Mouse (Mus musculus): ENCODE results near the gene Dennd1a. TPM values are rescaled to one million over a fixed set of nuclear protein-coding genes. Genes with fewer than 3 reads are reported as not detected.

Dennd1a gene
- total RNA-seq (2017), result 22.5 and 34.2 TPM in 2 replicates

- peak; percentile 81 for ATAC-seq (replicated peaks; ENCODE audit: low read depth, poor library complexity, severe bottlenecking)
These were observed at the start of gene Dennd1a for GRCm38 (mm10) chr2:38286733-38287551. Gene Dennd1a, minus strand, starts transcription at chr2:38287390.

- ATAC-seq (replicated peaks; ENCODE audit: low read depth, poor library complexity, severe bottlenecking), result peak; percentile 49; the same call in 1 of the 2 replicates
These were observed 49.4 kb upstream of the Dennd1a start for GRCm38 (mm10) chr2:38336606-38337005.

DNA sequence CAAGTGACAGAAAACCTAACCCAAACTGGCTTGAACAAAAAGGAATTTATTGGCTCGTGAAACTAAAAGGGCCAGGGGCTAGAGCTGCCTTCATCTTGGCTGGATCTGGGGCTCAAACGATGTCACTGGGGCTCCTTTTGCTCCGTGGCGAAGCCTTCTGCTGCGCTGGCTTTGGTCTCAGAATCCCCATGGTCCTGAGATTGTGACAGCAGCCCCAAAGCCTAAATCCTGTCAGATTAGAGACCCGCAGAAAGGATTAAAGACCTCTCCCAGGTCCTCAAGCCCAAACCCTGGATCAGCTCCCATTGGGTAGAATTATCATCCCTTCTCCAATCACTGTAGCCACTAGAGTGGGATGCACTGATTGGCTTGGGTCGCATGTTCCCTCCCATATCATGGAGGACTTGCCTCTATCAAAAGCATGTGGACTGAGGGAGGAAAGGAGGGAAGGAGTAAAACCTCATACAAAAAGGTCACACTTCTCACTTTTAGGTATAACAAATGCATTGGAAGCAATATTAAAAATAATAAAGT lies 46.5 kb upstream of the Dennd1a start:
- no peak for ATAC-seq (replicated peaks; ENCODE audit: low read depth, poor library complexity, severe bottlenecking)

DNA sequence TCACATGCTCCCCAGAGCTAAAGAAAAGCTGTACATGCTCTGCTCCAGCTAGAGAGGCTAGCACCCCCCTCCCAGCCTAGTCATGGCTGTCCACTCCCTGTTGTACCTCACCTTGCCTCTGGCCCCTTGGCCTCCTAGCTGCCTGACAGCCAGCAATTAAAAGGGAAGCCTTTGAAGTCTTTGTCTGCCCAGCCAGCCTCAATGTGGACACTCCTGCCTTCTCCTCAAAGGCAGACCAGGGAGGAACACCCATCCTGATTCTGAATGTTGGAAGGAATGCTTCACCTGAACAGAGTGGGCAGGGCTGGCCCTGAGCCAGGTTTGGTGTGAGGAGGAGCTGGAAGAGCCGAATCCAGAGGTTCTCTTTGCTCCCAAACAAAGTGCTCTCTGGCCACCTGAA lies 39.5 kb upstream of the Dennd1a start:
- no peak for ATAC-seq (replicated peaks; ENCODE audit: low read depth, poor library complexity, severe bottlenecking)

DNA sequence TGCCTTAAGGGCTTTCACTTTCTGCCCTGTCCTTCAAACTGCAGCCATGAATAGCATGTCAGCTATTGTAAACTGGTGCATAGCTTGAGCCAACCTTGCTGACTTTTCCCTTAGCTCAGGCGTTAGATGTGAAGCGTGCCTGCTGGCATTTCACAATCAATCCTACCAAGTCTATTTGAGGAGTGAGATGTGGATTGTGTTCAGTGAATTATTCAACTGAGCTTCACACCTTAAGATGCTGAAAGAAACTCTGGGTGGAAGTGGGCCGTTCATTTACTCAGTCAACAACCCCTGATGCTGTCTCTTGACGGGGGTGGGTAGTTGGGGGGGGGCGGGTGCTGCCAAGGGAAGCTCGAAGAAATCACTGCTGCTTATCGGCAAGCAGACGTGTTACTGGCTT lies 36.2 kb upstream of the Dennd1a start:
- no peak for ATAC-seq (replicated peaks; ENCODE audit: low read depth, poor library complexity, severe bottlenecking)

- ATAC-seq (replicated peaks; ENCODE audit: low read depth, poor library complexity, severe bottlenecking), result no peak
These were observed 33.7 kb upstream of the Dennd1a start for GRCm38 (mm10) chr2:38320911-38321310.

DNA sequence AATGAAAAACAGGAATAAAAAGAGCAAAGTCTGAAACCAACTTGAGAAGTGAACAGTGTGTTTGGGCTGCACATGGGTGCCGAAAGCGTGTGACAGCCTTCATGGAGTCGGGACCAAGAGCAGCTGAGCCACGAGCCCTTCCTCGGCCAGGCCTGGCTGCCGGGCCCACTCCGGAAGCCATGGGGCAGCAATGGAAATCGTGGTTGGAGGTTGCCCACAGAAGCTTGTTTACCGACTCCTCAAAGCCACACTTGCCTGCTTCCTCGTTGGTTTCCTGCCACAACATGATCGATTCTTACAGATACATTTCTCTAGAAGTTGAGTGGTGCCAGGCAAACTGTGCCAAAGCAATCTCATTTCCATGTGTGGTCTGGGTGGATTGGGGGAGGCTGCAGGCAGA lies 31.9 kb upstream of the Dennd1a start:
- ATAC-seq (replicated peaks; ENCODE audit: low read depth, poor library complexity, severe bottlenecking), result peak; percentile 90

DNA sequence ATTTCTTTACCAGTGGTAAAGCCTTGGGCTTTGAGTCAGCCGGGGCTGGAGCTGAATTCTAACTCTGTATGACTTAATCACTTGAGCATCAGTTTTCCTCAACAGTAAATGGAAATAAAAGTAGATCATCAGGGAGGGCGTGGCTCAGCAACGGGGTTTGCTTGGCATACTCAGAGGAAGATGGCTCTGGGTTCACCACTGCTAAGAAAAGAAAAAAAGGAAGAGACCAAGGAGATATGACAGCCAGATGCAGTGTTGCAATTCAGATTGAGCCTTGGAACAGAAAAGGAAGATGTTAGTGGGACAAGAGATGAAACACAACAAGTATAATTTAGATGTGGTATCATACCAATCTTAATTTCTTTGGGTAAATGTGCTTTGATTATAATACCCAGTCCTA lies 26.2 kb upstream of the Dennd1a start:
- ATAC-seq (replicated peaks; ENCODE audit: low read depth, poor library complexity, severe bottlenecking), result peak; percentile 84

DNA sequence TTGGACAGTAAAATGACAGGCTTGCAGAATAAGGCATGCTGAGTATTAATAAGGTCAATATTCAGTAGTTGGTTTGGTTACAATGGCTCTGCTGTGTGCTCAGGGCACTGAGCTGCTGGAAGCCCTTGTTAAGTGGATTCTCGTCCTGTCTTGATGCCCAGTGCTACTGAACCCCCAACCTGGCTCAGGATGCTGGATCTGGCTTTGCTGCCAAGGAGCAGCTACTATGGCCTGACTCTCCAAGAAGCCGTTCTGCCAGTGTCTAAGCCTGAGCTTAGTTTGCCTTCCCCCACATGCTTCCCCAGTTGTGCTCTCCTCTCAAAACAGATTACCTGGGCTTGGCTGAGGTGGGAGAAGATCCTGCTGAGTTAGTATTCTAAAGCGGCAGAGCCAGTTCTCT lies 25.7 kb upstream of the Dennd1a start:
- no peak for ATAC-seq (replicated peaks; ENCODE audit: low read depth, poor library complexity, severe bottlenecking)

DNA sequence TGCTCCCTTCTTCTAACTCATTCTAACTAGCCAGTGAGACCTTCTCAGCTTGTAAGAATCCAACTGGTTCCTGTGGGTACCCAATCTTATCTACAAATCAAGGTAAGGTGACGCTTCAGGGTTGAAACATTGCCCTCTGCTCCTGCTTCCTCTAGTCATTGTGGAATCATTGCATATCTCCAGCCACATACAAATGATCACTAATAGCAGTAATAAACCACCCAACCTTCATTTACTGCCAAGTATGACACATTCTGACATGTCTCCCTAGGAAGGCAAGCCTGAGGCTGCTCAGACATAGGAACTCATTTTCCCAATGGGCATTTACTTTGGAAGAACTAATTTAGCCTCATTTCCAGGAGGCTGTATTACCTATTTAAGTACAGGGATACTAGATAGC lies 18.0 kb upstream of the Dennd1a start:
- no peak for ATAC-seq (replicated peaks; ENCODE audit: low read depth, poor library complexity, severe bottlenecking)

- no peak for ATAC-seq (replicated peaks; ENCODE audit: low read depth, poor library complexity, severe bottlenecking)
These were observed 13.8 kb upstream of the Dennd1a start for GRCm38 (mm10) chr2:38300941-38301340.

DNA sequence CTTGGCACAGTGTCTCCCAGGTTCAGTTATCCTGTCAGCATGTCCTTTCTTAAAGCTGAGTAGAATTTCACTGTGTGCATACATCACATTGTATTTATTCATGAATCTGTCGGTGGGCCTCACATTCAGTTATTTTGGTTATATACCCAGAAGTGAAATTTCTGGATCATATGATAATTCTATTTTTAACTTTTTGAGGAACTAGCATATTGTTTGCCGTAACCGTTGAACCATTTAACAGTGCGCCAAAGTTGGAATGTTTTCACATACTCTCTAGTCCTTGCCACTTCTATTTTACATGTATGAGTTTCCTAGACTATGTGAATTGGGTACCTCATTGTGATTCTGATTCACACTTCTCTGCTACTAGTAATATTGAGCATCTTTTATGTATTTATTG lies 8.7 kb upstream of the Dennd1a start:
- no peak for ATAC-seq (replicated peaks; ENCODE audit: low read depth, poor library complexity, severe bottlenecking)

DNA sequence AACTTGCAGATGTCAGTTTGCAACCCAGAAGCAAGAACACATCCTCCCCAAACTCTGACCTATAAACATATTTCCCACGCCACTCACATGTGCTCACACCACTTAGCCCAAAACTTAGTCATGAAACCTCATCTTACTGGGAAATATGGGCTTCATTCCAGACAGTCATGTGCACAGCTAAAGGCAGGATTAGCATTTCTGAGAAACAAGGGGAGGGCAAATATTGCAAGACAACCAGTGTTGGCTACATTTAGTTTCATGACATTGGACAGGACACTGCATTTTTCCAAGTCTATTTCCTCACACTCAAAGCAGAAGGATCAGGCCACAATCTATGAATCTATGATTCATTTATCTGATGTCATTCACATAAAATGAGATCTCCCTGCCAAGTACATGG lies 4.3 kb upstream of the Dennd1a start:
- ATAC-seq (replicated peaks; ENCODE audit: low read depth, poor library complexity, severe bottlenecking), result no peak

- no peak for ATAC-seq (replicated peaks; ENCODE audit: low read depth, poor library complexity, severe bottlenecking)
These were observed 1.0 kb upstream of the Dennd1a start for GRCm38 (mm10) chr2:38288226-38288625.

DNA sequence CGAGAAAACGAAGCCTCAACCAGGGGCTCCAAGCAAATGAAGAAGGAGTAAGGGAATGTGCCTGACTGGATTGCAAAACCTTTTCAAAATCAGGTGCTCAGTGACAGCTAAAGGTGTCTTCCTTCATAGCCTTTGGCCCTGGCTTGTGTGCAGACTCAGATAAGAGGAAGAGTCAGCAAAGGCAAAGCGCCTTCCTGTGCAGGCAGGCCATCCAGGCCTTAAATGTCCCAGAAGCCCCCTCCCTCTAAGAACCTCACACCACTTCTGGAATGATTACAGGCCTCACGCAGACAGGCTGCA lies 807 bp downstream of the Dennd1a start:
- ATAC-seq (replicated peaks; ENCODE audit: low read depth, poor library complexity, severe bottlenecking), result peak; percentile 37

- ATAC-seq (replicated peaks; ENCODE audit: low read depth, poor library complexity, severe bottlenecking), result no peak
These were observed 1.3 kb downstream of the Dennd1a start for GRCm38 (mm10) chr2:38285781-38286432.

GRCm38 (mm10) chr2:38283961-38284360 lies 3.2 kb downstream of the Dennd1a start:
- ATAC-seq (replicated peaks; ENCODE audit: low read depth, poor library complexity, severe bottlenecking), result no peak

DNA sequence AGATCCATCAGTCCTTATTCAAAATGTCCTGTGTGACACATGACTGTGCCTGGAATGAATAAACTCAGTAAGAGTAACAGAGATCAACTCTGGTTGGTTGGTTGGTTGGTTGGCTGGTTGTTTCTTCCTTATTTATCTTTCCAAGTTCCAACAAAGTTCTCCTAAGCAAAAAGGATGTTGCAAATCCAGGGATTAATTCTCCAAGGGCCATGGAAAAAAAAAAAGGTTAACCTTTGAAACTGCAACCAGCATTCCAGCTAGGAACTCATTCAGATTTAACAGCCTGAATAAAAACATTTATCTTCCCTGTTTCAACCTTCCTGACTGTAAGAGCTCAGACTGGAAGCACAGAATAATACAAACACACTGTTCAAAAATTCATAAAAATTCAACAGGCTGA lies 6.8 kb downstream of the Dennd1a start:
- ATAC-seq (replicated peaks; ENCODE audit: low read depth, poor library complexity, severe bottlenecking), result no peak

DNA sequence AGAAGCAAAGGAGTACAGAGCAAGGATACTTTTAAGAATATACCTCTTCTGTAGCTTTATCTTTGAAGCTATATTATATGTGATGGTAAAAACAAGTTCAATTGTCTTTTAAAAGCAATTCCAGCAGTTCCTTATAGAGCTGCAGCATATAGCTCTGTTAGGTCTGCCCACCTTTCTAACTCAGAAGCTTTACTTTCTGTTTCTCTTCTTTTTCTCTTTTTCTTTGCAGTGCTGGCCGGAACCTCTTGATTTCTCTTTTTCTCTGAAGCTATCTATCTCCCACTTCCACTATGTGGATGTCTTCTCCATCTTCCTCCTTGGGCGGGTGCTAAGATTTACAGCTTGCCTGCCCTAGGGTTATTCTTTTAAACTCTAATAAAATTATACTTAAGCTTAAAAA lies 12.2 kb downstream of the Dennd1a start:
- no peak for ATAC-seq (replicated peaks; ENCODE audit: low read depth, poor library complexity, severe bottlenecking)

- ATAC-seq (replicated peaks; ENCODE audit: low read depth, poor library complexity, severe bottlenecking), result no peak
These were observed 23.5 kb downstream of the Dennd1a start for GRCm38 (mm10) chr2:38263653-38264052.

GRCm38 (mm10) chr2:38259052-38259451 lies 28.1 kb downstream of the Dennd1a start:
- no peak for ATAC-seq (replicated peaks; ENCODE audit: low read depth, poor library complexity, severe bottlenecking)

- no peak for ATAC-seq (replicated peaks; ENCODE audit: low read depth, poor library complexity, severe bottlenecking)
These were observed 49.6 kb downstream of the Dennd1a start for GRCm38 (mm10) chr2:38237616-38238015.
